Mouse (Mus musculus) layer of hippocampus, adult 9-10 months (tissue): ENCODE measurements around the gene Rnaseh2a.
A peak's percentile ranks its signal among the peaks of the same experiment; 100 is the strongest.
"Not testable (repeated sequence)": the region's sequence is repeated elsewhere in the genome, so short reads cannot be mapped to it uniquely, and the experiment has no call there.

Source experiments
- DNase-seq: peaks from one replicate; pipeline ENCODE4 v3.0.0; 2022; ENCODE audit warnings: low spot score

The Rnaseh2a gene

GRCm38 (mm10) chr8:84934860-84935259 lies 34.7 kb downstream of the Rnaseh2a start:
- no peak for DNase-seq

GRCm38 (mm10) chr8:84933767-84934559 lies 35.6 kb downstream of the Rnaseh2a start:
- no peak for DNase-seq

- no peak for DNase-seq
These were observed 39.0 kb downstream of the Rnaseh2a start for GRCm38 (mm10) chr8:84930582-84930981.

GRCm38 (mm10) chr8:84928456-84929306 lies 40.9 kb downstream of the Rnaseh2a start:
- no peak for DNase-seq

GRCm38 (mm10) chr8:84927513-84927912 lies 42.1 kb downstream of the Rnaseh2a start:
- DNase-seq: no peak

GRCm38 (mm10) chr8:84925557-84925956 lies 44.0 kb downstream of the Rnaseh2a start:
- DNase-seq: no peak

- no peak for DNase-seq
These were observed 48.0 kb downstream of the Rnaseh2a start for GRCm38 (mm10) chr8:84921596-84921995.

GRCm38 (mm10) chr8:84918646-84919045 lies 50.9 kb downstream of the Rnaseh2a start:
- DNase-seq: no peak

- DNase-seq: no peak
These were observed 51.8 kb downstream of the Rnaseh2a start for GRCm38 (mm10) chr8:84917781-84918180.

GRCm38 (mm10) chr8:84915269-84915668 lies 54.3 kb downstream of the Rnaseh2a start:
- no peak for DNase-seq

- no peak for DNase-seq
These were observed 55.6 kb downstream of the Rnaseh2a start for GRCm38 (mm10) chr8:84913960-84914359.

- DNase-seq: no peak
These were observed 56.1 kb downstream of the Rnaseh2a start for GRCm38 (mm10) chr8:84913502-84913900.

- no peak for DNase-seq
These were observed 56.6 kb downstream of the Rnaseh2a start for GRCm38 (mm10) chr8:84912895-84913501.

GRCm38 (mm10) chr8:84912391-84912790 lies 57.2 kb downstream of the Rnaseh2a start:
- DNase-seq: no peak

GRCm38 (mm10) chr8:84911854-84912253 lies 57.7 kb downstream of the Rnaseh2a start:
- DNase-seq: no peak

GRCm38 (mm10) chr8:84910551-84910950 lies 59.0 kb downstream of the Rnaseh2a start:
- no peak for DNase-seq

- no peak for DNase-seq
These were observed 59.6 kb downstream of the Rnaseh2a start for GRCm38 (mm10) chr8:84909949-84910348.

GRCm38 (mm10) chr8:84909162-84909767 lies 60.3 kb downstream of the Rnaseh2a start:
- DNase-seq: no peak

- peak; percentile 69 for DNase-seq
These were observed 61.0 kb downstream of the Rnaseh2a start, which contains the start of gene Dnase2a for GRCm38 (mm10) chr8:84908421-84909161. Gene Dnase2a (plus strand): TSS chr8:84908560.

GRCm38 (mm10) chr8:84907979-84908378 lies 61.6 kb downstream of the Rnaseh2a start:
- not testable (repeated sequence) for DNase-seq

- no peak for DNase-seq
These were observed 62.1 kb downstream of the Rnaseh2a start for GRCm38 (mm10) chr8:84907493-84907892.
